Mouse (Mus musculus) liver, embryonic 12.5 days (tissue): ENCODE measurements around the gene Msh3. TPM values are rescaled to one million over a fixed set of nuclear protein-coding genes. Genes with fewer than 3 reads are reported as not detected.

Source experiments
- polyA plus RNA-seq: library from polyadenylated mRNA; unstranded; fragments of >200 nt; fragmentation: Nextera tagmentation; extraction: Ambion mirVana; gene quantifications from 2 replicates; pipeline ENCODE4 v1.2.1, GENCODE M21; 2016

Msh3 gene
- polyA plus RNA-seq, 1 experiment from 2014 or later, result 18.1 TPM

Other genes with a start within 250 kb of the Msh3 start
- gene Rasgrf2, start 223.3 kb downstream of the Msh3 start, polyA plus RNA-seq, result 0.19 and 0.24 TPM in 2 replicates
- 0.50 and 0.61 TPM in 2 replicates for gene Gm20379, start 49.0 kb downstream of the Msh3 start, polyA plus RNA-seq
- gene Dhfr, start 277 bp downstream of the Msh3 start, polyA plus RNA-seq, result 19.3 and 19.9 TPM in 2 replicates
- not detected in 2 replicates for gene Ankrd34b, start 70.9 kb upstream of the Msh3 start, polyA plus RNA-seq
- gene Fam151b, start 129.0 kb upstream of the Msh3 start, polyA plus RNA-seq, result 0.19 TPM in 1 of 2 replicates, not detected in the other
- gene Zfyve16, start 175.9 kb upstream of the Msh3 start, polyA plus RNA-seq, result 3.0 and 3.1 TPM in 2 replicates
- not detected in 2 replicates for gene Spz1, start 221.2 kb upstream of the Msh3 start, polyA plus RNA-seq